Mouse (Mus musculus): ENCODE results near the gene Kcnq1. TPM values are rescaled to one million over a fixed set of nuclear protein-coding genes. Genes with fewer than 3 reads are reported as not detected.

Gene Kcnq1
- total and polyA plus RNA-seq, 3 experiments = 0.63 to 0.96 TPM; not detected in 1

DNA sequence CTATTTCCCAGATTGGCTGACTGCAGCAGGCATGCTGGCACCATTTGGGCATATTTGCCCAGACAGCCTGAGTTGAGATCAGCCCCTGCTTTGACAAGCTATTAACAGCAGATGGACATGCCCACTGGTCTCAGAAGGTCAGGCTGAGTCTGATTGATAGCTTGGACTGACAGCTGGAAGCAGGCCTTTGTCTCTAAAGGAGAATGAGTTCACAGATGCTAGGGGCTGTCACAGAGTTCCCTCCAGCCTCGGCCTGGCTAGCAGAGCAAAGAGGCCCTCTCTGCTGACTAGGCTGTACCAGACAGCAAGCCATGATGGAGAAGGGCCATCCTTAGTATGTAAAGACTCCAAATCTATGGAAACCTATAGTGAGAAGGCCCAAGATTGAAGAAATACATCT, 280.5 kb downstream of the Kcnq1 start:
- Histone ChIP-seq H3K4me1 (ENCODE audit: control insufficient read depth in 1 of 2, insufficient read depth in 2 of 2, low read length in 2 of 2) (no peaks in the 10 kb centered on the region), H3K4me3 (ENCODE audit: control insufficient read depth in 1 of 2, insufficient read depth in 1 of 2, low read depth in 2 of 2, low read length in 2 of 2) (no peak overlapping the region), H3K79me2 (ENCODE audit: control insufficient read depth, insufficient read depth, low read length, poor library complexity) (no peaks in the 10 kb centered on the region), H3K27ac (ENCODE audit: control insufficient read depth, low read depth, low read length) (no peak overlapping the region), H3K36me3 (ENCODE audit: control insufficient read depth in 1 of 2, insufficient read depth in 2 of 2, low read length in 2 of 2) (no peaks in the 10 kb centered on the region), H3K27me3 (ENCODE audit: control insufficient read depth in 1 of 2, insufficient read depth in 2 of 2, low read length in 2 of 2) (no peaks in the 10 kb centered on the region), H3K9me3 (replicated peaks; ENCODE audit: insufficient read depth, low read length) (no peaks in the 10 kb centered on the region), H3K9ac (ENCODE audit: control insufficient read depth, low read depth, low read length, poor library complexity, severe bottlenecking) (no peak overlapping the region)
- DNase-seq (ENCODE audit: low read depth, low spot score) = no peak
- TF ChIP-seq MAFK (IDR thresholded peaks at IDR 0.05; ENCODE audit: borderline replicate concordance, low read depth, low read length) (no peak), CHD1 (IDR thresholded peaks at IDR 0.05; ENCODE audit: low read depth, low read length) (no peak), ZNF384 (IDR thresholded peaks at IDR 0.05; ENCODE audit: low read depth, low read length) (no peak), USF1 (IDR thresholded peaks at IDR 0.05; ENCODE audit: low read depth, low read length) (no peak), SMC3 (IDR thresholded peaks at IDR 0.05; ENCODE audit: low read depth, low read length) (no peak), TAL1 (IDR thresholded peaks at IDR 0.05; ENCODE audit: low read length) (no peak), MAZ (IDR thresholded peaks at IDR 0.05; ENCODE audit: low read depth, low read length) (no peak)

DNA sequence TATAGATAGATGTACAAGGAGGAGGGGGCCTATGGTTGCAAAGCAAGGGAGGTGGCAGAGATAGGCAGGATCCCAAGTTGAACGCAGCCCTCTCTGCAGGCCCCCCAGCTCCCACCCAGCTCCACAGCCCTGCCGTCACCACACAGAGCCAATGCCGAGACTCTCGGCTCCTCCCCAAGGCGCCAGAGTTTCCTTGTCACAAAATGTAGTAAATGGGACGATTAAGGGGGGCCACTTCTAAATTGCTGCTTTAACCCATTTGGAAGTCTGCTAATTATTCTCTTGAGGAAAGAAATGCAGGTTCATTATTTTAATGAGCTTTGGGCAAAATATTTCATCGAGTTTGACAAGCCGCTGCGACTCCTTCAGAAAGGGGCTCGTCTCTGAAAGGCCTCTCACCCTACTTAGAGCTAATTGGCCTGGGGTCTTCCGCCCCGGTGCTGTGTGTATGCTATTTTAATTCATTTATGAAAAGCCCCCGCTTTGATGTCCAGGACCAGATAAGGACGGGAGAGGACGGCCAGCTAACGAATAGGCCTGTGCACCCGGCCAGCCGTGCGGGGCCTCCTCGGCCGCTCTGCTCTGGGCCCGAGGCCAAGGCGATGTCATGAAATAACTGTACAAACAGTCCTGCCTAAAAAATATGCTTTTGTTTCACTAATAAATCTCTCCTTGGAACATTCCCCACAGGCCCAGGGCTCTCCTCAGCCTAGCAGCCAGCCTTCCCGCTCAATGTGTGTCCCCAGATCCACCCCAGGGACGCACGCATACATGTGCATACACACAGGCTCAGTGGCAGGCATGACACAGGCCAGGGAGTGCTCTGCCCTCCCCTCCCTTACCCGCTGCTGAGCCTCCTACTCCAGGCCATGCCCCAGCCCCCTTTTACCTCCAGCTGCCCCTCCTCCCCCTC, 282.9 kb downstream of the Kcnq1 start:
- H3K27me3 ChIP-seq (ENCODE audit: control insufficient read depth in 1 of 2, insufficient read depth in 2 of 2, low read length in 2 of 2) = no peaks in the 10 kb centered on the region; a peak in 1 of 4 replicates
- no peaks in the 10 kb centered on the region for H3K79me2 ChIP-seq (ENCODE audit: control insufficient read depth, insufficient read depth, low read length, poor library complexity)
- no peak for DNase-seq (ENCODE audit: low read depth, low spot score)
- no peak overlapping the region for H3K27ac ChIP-seq (ENCODE audit: control insufficient read depth, low read depth, low read length)
- no peaks in the 10 kb centered on the region for H3K4me1 ChIP-seq (ENCODE audit: control insufficient read depth in 1 of 2, insufficient read depth in 2 of 2, low read length in 2 of 2)
- no peaks in the 10 kb centered on the region for H3K9me3 ChIP-seq (replicated peaks; ENCODE audit: insufficient read depth, low read length)
- TF ChIP-seq MAZ (IDR thresholded peaks at IDR 0.05; ENCODE audit: low read depth, low read length) (no peak), SMC3 (IDR thresholded peaks at IDR 0.05; ENCODE audit: low read depth, low read length) (no peak), POLR2AphosphoS5 (IDR thresholded peaks at IDR 0.05; ENCODE audit: borderline replicate concordance, low read depth, low read length) (no peak), USF1 (IDR thresholded peaks at IDR 0.05; ENCODE audit: low read depth, low read length) (no peak), NRF1 (IDR thresholded peaks at IDR 0.05; ENCODE audit: insufficient read depth, low read depth, low read length, poor library complexity, severe bottlenecking) (no peak), CHD1 (IDR thresholded peaks at IDR 0.05; ENCODE audit: low read depth, low read length) (no peak), NELFE (IDR thresholded peaks at IDR 0.05; ENCODE audit: low read depth, low read length) (no peak), MYC (IDR thresholded peaks at IDR 0.05; ENCODE audit: low read depth, low read length) (no peak), ELF1 (IDR thresholded peaks at IDR 0.05; ENCODE audit: low read depth, low read length) (no peak), EP300 (IDR thresholded peaks at IDR 0.05; ENCODE audit: low read depth in 1 of 2, low read length in 2 of 2) (no peak), RAD21 (IDR thresholded peaks at IDR 0.05; ENCODE audit: low read depth, low read length) (no peak), BHLHE40 (IDR thresholded peaks at IDR 0.05; ENCODE audit: borderline replicate concordance, low read depth, low read length) (no peak), SIN3A (IDR thresholded peaks at IDR 0.05; ENCODE audit: low read length) (no peak), POLR2AphosphoS2 (IDR thresholded peaks at IDR 0.05; ENCODE audit: low read length) (no peak), CHD2 (IDR thresholded peaks at IDR 0.05; ENCODE audit: low read length) (no peak)
- no peak overlapping the region for H3K9ac ChIP-seq (ENCODE audit: control insufficient read depth, low read depth, low read length, poor library complexity, severe bottlenecking)
- no peak overlapping the region for H3K4me3 ChIP-seq (ENCODE audit: control insufficient read depth in 1 of 2, insufficient read depth in 1 of 2, low read depth in 2 of 2, low read length in 2 of 2)
- H3K36me3 ChIP-seq (ENCODE audit: control insufficient read depth in 1 of 2, insufficient read depth in 2 of 2, low read length in 2 of 2) = no peaks in the 10 kb centered on the region

All from MEL (cell line).